Mouse (Mus musculus): ENCODE measurements around the gene Zer1. TPM values are rescaled to one million over a fixed set of nuclear protein-coding genes. Genes with fewer than 3 reads are reported as not detected.
"Not testable (repeated sequence)": the region's sequence is repeated elsewhere in the genome, so short reads cannot be mapped to it uniquely, and the experiment has no call there.

Zer1 gene
- total RNA-seq, 2 experiments from 2014 or later, result 31.6 to 40.4 TPM

DNA sequence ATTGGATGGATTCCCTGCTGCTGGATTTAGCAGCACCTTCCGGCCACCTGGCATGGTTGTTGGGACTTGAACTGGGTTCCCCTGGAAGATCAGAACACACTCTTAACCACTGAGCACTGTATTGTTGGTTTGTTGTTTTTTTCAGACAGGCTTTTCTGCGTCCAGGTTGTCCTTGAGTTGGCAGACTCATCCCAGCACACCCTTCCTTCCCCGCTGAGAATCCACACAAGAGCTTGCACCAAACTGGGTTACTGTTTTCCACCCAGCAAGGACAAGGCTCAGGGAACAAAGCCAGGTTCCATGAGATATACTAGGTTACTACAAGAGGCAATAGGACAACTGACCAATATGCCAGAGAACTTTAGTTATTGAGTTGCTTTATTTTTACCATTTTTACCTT is 67.6 kb downstream of the Zer1 start:
- no peak for DNase-seq (ENCODE audit: low spot score in 2 of 2)

DNA sequence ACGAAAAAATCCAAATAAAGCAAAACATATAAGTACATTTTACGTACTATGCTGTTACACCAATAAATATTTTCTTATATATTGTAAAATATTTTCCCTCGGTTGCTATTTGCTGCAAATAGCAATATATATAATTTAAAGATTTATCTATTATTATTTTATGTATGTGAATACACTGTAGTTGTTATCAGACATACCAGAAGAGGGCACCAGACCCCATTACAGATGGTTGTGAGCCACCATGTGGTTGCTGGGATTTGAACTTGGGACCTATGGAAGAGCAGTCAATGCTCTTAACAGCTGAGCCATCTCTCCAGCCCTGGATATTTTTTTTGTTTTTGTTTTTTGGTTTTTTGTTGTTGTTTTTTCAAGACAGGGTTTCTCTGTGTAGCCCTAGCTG is 69.1 kb downstream of the Zer1 start:
- not testable (repeated sequence) for DNase-seq (ENCODE audit: low spot score in 2 of 2)

DNA sequence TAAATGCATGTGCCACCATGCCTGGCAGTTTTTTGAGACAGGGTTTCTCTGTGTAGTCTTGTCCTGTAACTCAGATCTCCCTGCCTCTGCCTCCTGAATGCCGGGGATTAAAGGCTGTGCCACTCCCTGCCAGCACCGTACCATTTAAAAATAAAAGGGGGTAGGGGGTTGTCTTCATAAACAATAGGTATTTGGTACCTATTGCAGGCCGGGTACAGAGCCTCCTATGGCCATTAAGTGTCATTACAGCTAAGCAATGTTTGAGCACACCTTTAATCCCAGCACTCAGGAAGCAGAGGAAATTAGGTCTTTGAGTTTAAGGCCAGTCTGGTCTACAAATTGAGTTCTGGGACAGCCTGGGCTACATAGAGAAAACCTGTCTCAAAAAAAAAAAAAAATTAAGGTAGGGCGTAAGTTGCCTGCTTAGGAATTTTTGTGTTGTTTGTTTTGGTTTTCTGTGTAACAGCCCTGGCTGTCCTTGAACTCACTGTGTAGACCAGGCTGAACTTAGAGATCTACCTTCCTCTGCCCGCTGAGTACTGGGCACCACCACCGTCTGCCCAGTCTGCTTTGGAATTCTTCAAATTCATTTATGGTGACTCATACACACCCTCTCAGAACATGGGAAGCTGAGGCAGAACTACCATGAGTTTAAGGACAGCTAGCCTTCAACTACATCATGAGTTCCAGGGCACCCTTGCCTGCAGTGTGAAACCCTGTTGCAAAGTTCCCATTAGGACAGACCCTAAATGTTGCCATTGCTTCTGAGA is 72.2 kb downstream of the Zer1 start:
- no peak for DNase-seq (ENCODE audit: low spot score in 2 of 2)

DNA sequence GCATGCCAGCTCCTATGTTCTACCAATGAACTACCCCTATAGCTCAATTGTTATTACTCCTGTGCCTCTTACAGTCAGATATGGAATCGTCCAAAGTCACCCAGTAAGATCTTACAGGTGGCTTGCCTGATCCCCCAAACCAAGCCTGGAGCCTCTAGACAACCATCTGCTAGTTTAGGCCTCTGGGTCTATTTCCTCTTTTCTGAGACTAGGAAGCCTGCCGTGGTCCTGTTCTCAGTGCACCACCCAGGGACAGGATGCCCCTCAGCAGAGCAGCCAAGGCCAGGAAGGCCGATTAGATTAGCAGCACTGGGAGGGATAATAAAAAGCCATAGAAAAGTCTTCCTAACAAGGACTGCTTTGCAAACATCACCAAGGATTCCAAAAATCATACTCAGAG is 74.6 kb downstream of the Zer1 start:
- no peak for DNase-seq (ENCODE audit: low spot score in 2 of 2)

GRCm38 (mm10) chr2:30048699-30049388 is 75.5 kb downstream of the Zer1 start, which contains the start of gene Wdr34:
TSS of gene Wdr34 (minus strand) at chr2:30048881.
- DNase-seq (ENCODE audit: low spot score in 2 of 2), result peak; percentile 99

- no peak for DNase-seq (ENCODE audit: low spot score in 2 of 2)
Observed at GRCm38 (mm10) chr2:30048101-30048501, 76.3 kb downstream of the Zer1 start.

Other genes starting within 250 kb of the Zer1 start
- gene Odf2, start 235.4 kb downstream of the Zer1 start, total RNA-seq (2021), result 10 to 100 TPM; 28.2 to 36.4 TPM
- gene Gle1, start 189.2 kb downstream of the Zer1 start, total RNA-seq (2021), result 10 to 100 TPM; 28.1 to 30.8 TPM
- gene Sptan1, start 159.0 kb downstream of the Zer1 start, total RNA-seq (2021), result 100 to 1,000 TPM; 191 to 224 TPM
- 10 to 100 TPM; 15.9 to 18.3 TPM for gene Wdr34, start 75.7 kb downstream of the Zer1 start, total RNA-seq (2021)
- 100 to 1,000 TPM; 210 to 272 TPM for gene Set, start 67.2 kb downstream of the Zer1 start, total RNA-seq (2021)
- 1 to 10 TPM; 5.6 to 6.2 TPM for gene Pkn3, start 46.9 kb downstream of the Zer1 start, total RNA-seq (2021)
- gene Zdhhc12, start 30.9 kb downstream of the Zer1 start, total RNA-seq (2021), result 10 to 100 TPM in 1 of 2 experiments, 1 to 10 TPM in 1; 9.7 to 15.6 TPM
- gene Tbc1d13, start 9.2 kb upstream of the Zer1 start, total RNA-seq (2021), result 10 to 100 TPM; 38.5 to 53.2 TPM
- gene Endog, start 46.9 kb upstream of the Zer1 start, total RNA-seq (2021), result 10 to 100 TPM; 34.0 to 40.6 TPM
- 10 to 100 TPM; 21.1 to 25.4 TPM for gene Spout1, start 53.9 kb upstream of the Zer1 start, total RNA-seq (2021)
- gene Kyat1, start 81.3 kb upstream of the Zer1 start, total RNA-seq (2021), result 10 to 100 TPM; 18.2 to 26.3 TPM
- 10 to 100 TPM; 61.9 to 64.7 TPM for gene Lrrc8a, start 113.1 kb upstream of the Zer1 start, total RNA-seq (2021)
- gene Gm28035, start 116.0 kb upstream of the Zer1 start, total RNA-seq (2021), result 1 to 10 TPM; 1.4 to 2.3 TPM
- gene Phyhd1, start 141.6 kb upstream of the Zer1 start, total RNA-seq (2021), result 10 to 100 TPM; 13.6 to 18.0 TPM
- gene Gm28038, start 156.5 kb upstream of the Zer1 start, total RNA-seq (2021), result not detected
- 10 to 100 TPM; 40.8 to 41.6 TPM for gene Dolk, start 161.7 kb upstream of the Zer1 start, total RNA-seq (2021)
- gene Nup188, start 161.8 kb upstream of the Zer1 start, total RNA-seq (2021), result 10 to 100 TPM; 29.6 to 30.3 TPM
- 10 to 100 TPM; 88.6 to 92.1 TPM for gene Sh3glb2, start 234.8 kb upstream of the Zer1 start, total RNA-seq (2021)
- 100 to 1,000 TPM in 1 of 2 experiments, 10 to 100 TPM in 1; 83.1 to 102 TPM for gene Miga2, start 239.6 kb upstream of the Zer1 start, total RNA-seq (2021)